Mouse (Mus musculus): Measurements from ENCODE around the gene Sh3tc1.

Gene Sh3tc1

GRCm38 (mm10) chr5:35721933-35722332 lies 17.9 kb downstream of the Sh3tc1 start:
- DNase-seq (ENCODE audit: low spot score): no peak

GRCm38 (mm10) chr5:35719880-35720279 lies 19.9 kb downstream of the Sh3tc1 start:
- no peak for DNase-seq (ENCODE audit: low spot score)

GRCm38 (mm10) chr5:35719343-35719742 lies 20.4 kb downstream of the Sh3tc1 start:
- no peak for DNase-seq (ENCODE audit: low spot score)

GRCm38 (mm10) chr5:35718817-35719216 lies 21.0 kb downstream of the Sh3tc1 start:
- DNase-seq (ENCODE audit: low spot score): no peak

- no peak for DNase-seq (ENCODE audit: low spot score)
These were observed 21.8 kb downstream of the Sh3tc1 start for GRCm38 (mm10) chr5:35717946-35718345.

GRCm38 (mm10) chr5:35717455-35717854 lies 22.3 kb downstream of the Sh3tc1 start:
- DNase-seq (ENCODE audit: low spot score): no peak

GRCm38 (mm10) chr5:35713649-35714354 lies 26.0 kb downstream of the Sh3tc1 start:
- no peak for DNase-seq (ENCODE audit: low spot score)

GRCm38 (mm10) chr5:35712517-35712916 lies 27.3 kb downstream of the Sh3tc1 start:
- DNase-seq (ENCODE audit: low spot score): no peak

GRCm38 (mm10) chr5:35710931-35711330 lies 28.9 kb downstream of the Sh3tc1 start:
- DNase-seq (ENCODE audit: low spot score): no peak

GRCm38 (mm10) chr5:35710481-35710880 lies 29.3 kb downstream of the Sh3tc1 start:
- DNase-seq (ENCODE audit: low spot score): no peak

- no peak for DNase-seq (ENCODE audit: low spot score)
These were observed 34.4 kb downstream of the Sh3tc1 start for GRCm38 (mm10) chr5:35705411-35705810.

- DNase-seq (ENCODE audit: low spot score): no peak
These were observed 36.0 kb downstream of the Sh3tc1 start for GRCm38 (mm10) chr5:35703814-35704213.

GRCm38 (mm10) chr5:35703183-35703582 lies 36.6 kb downstream of the Sh3tc1 start:
- DNase-seq (ENCODE audit: low spot score): no peak

GRCm38 (mm10) chr5:35702582-35703140 lies 37.1 kb downstream of the Sh3tc1 start:
- no peak for DNase-seq (ENCODE audit: low spot score)

- DNase-seq (ENCODE audit: low spot score): no peak
These were observed 38.7 kb downstream of the Sh3tc1 start for GRCm38 (mm10) chr5:35701042-35701441.

- DNase-seq (ENCODE audit: low spot score): no peak
These were observed 44.0 kb downstream of the Sh3tc1 start for GRCm38 (mm10) chr5:35695815-35696214.

- DNase-seq (ENCODE audit: low spot score): no peak
These were observed 46.1 kb downstream of the Sh3tc1 start for GRCm38 (mm10) chr5:35693638-35694037.

- DNase-seq (ENCODE audit: low spot score): no peak
These were observed 48.5 kb downstream of the Sh3tc1 start for GRCm38 (mm10) chr5:35691246-35691645.

- no peak for DNase-seq (ENCODE audit: low spot score)
These were observed 49.2 kb downstream of the Sh3tc1 start for GRCm38 (mm10) chr5:35690485-35691165.

- no peak for DNase-seq (ENCODE audit: low spot score)
These were observed 50.4 kb downstream of the Sh3tc1 start for GRCm38 (mm10) chr5:35689374-35689773.

- DNase-seq (ENCODE audit: low spot score): no peak
These were observed 50.9 kb downstream of the Sh3tc1 start for GRCm38 (mm10) chr5:35688851-35689250.

GRCm38 (mm10) chr5:35687098-35687497 lies 52.7 kb downstream of the Sh3tc1 start:
- DNase-seq (ENCODE audit: low spot score): no peak

GRCm38 (mm10) chr5:35686336-35686735 lies 53.5 kb downstream of the Sh3tc1 start:
- no peak for DNase-seq (ENCODE audit: low spot score)
